Mouse (Mus musculus): ENCODE data around the gene Sfrp4. TPM values are rescaled to one million over a fixed set of nuclear protein-coding genes. Genes with fewer than 3 reads are reported as not detected.

Sfrp4 gene
- polyA plus RNA-seq, 1 experiment from 2014 or later, result 1.9 TPM

- ATAC-seq (ENCODE audit: insufficient read depth, low FRiP score, low TSS enrichment) (no peak), DNase-seq (ENCODE audit: low spot score) (no peak)
- Histone ChIP-seq H3K9me3 (ENCODE audit: control insufficient read depth, low read length) (no peaks in the 10 kb centered on the region), H3K4me1 (ENCODE audit: control insufficient read depth, insufficient read depth, low read length) (0 out of 2 replicates have a peak, but pooled peaks cover 3% of the 10 kb centered on the region), H3K27me3 (ENCODE audit: control insufficient read depth, insufficient read depth, low read length) (no peaks in the 10 kb centered on the region), H3K9ac (ENCODE audit: low read length) (no peak overlapping the region), H3K36me3 (ENCODE audit: control insufficient read depth, insufficient read depth, low read length) (no peaks in the 10 kb centered on the region), H3K4me2 (ENCODE audit: low read depth) (no peak overlapping the region), H3K27ac (ENCODE audit: low read depth, low read length) (no peak overlapping the region), H3K4me3 (ENCODE audit: low read depth, low read length) (no peak overlapping the region)
Measured at GRCm38 (mm10) chr13:19608120-19608519, 14.8 kb upstream of the Sfrp4 start.

GRCm38 (mm10) chr13:19612348-19612747, 10.6 kb upstream of the Sfrp4 start:
- Histone ChIP-seq H3K9ac (ENCODE audit: low read length) (no peak overlapping the region), H3K4me3 (ENCODE audit: low read depth, low read length) (no peak overlapping the region), H3K27me3 (ENCODE audit: control insufficient read depth, insufficient read depth, low read length) (no peaks in the 10 kb centered on the region), H3K9me3 (ENCODE audit: control insufficient read depth, low read length) (no peaks in the 10 kb centered on the region), H3K36me3 (ENCODE audit: control insufficient read depth, insufficient read depth, low read length) (no peaks in the 10 kb centered on the region), H3K4me1 (ENCODE audit: control insufficient read depth, insufficient read depth, low read length) (0 out of 2 replicates have a peak, but pooled peaks cover 3% of the 10 kb centered on the region), H3K4me2 (ENCODE audit: low read depth) (no peak overlapping the region), H3K27ac (ENCODE audit: low read depth, low read length) (no peak overlapping the region)
- 50% methylated on average over 1 of the region's 1 CpGs for WGBS
- DNase-seq (ENCODE audit: low spot score) (peak; percentile 38), ATAC-seq (ENCODE audit: insufficient read depth, low FRiP score, low TSS enrichment) (peak; percentile 56)

GRCm38 (mm10) chr13:19612963-19613362, 9.9 kb upstream of the Sfrp4 start:
- WGBS, result 59% methylated on average over 3 of the region's 3 CpGs
- Histone ChIP-seq H3K4me2 (ENCODE audit: low read depth) (no peak overlapping the region), H3K4me1 (ENCODE audit: control insufficient read depth, insufficient read depth, low read length) (0 out of 2 replicates have a peak, but pooled peaks cover 3% of the 10 kb centered on the region), H3K9ac (ENCODE audit: low read length) (no peak overlapping the region), H3K36me3 (ENCODE audit: control insufficient read depth, insufficient read depth, low read length) (no peaks in the 10 kb centered on the region), H3K27ac (ENCODE audit: low read depth, low read length) (no peak overlapping the region), H3K9me3 (ENCODE audit: control insufficient read depth, low read length) (no peaks in the 10 kb centered on the region), H3K4me3 (ENCODE audit: low read depth, low read length) (no peak overlapping the region), H3K27me3 (ENCODE audit: control insufficient read depth, insufficient read depth, low read length) (no peaks in the 10 kb centered on the region)
- no peak for DNase-seq (ENCODE audit: low spot score)
- ATAC-seq (ENCODE audit: insufficient read depth, low FRiP score, low TSS enrichment), result no peak

- ATAC-seq (ENCODE audit: insufficient read depth, low FRiP score, low TSS enrichment), result no peak
- Histone ChIP-seq H3K9ac (ENCODE audit: low read length) (no peak overlapping the region), H3K27me3 (ENCODE audit: control insufficient read depth, insufficient read depth, low read length) (no peaks in the 10 kb centered on the region), H3K9me3 (ENCODE audit: control insufficient read depth, low read length) (no peaks in the 10 kb centered on the region), H3K27ac (ENCODE audit: low read depth, low read length) (no peak overlapping the region), H3K4me3 (ENCODE audit: low read depth, low read length) (no peak overlapping the region), H3K36me3 (ENCODE audit: control insufficient read depth, insufficient read depth, low read length) (no peaks in the 10 kb centered on the region), H3K4me1 (ENCODE audit: control insufficient read depth, insufficient read depth, low read length) (0 out of 2 replicates have a peak, but pooled peaks cover 3% of the 10 kb centered on the region), H3K4me2 (ENCODE audit: low read depth) (no peak overlapping the region)
- DNase-seq (ENCODE audit: low spot score), result no peak
- WGBS, result 94% methylated on average over 1 of the region's 1 CpGs
Measured at GRCm38 (mm10) chr13:19613426-19613825, 9.5 kb upstream of the Sfrp4 start.

- Histone ChIP-seq H3K4me1 (ENCODE audit: control insufficient read depth, insufficient read depth, low read length) (0 out of 2 replicates have a peak, but pooled peaks cover 3% of the 10 kb centered on the region), H3K9me3 (ENCODE audit: control insufficient read depth, low read length) (no peaks in the 10 kb centered on the region), H3K4me3 (ENCODE audit: low read depth, low read length) (no peak overlapping the region), H3K4me2 (ENCODE audit: low read depth) (no peak overlapping the region), H3K27ac (ENCODE audit: low read depth, low read length) (no peak overlapping the region), H3K27me3 (ENCODE audit: control insufficient read depth, insufficient read depth, low read length) (no peaks in the 10 kb centered on the region), H3K9ac (ENCODE audit: low read length) (no peak overlapping the region), H3K36me3 (ENCODE audit: control insufficient read depth, insufficient read depth, low read length) (no peaks in the 10 kb centered on the region)
- no peak for DNase-seq (ENCODE audit: low spot score)
- no peak for ATAC-seq (ENCODE audit: insufficient read depth, low FRiP score, low TSS enrichment)
- WGBS, result 98% methylated on average over 1 of the region's 1 CpGs
Measured at GRCm38 (mm10) chr13:19614311-19614710, 8.6 kb upstream of the Sfrp4 start.

GRCm38 (mm10) chr13:19618081-19618480, 4.8 kb upstream of the Sfrp4 start:
- ATAC-seq (ENCODE audit: insufficient read depth, low FRiP score, low TSS enrichment) (no peak), DNase-seq (ENCODE audit: low spot score) (no peak)
- WGBS, result 92% methylated on average over 4 of the region's 4 CpGs
- H3K4me3 ChIP-seq (ENCODE audit: low read depth, low read length), result no peak overlapping the region
- H3K4me1 ChIP-seq (ENCODE audit: control insufficient read depth, insufficient read depth, low read length), result peaks cover 4% of the 10 kb centered on the region; the same call in 1 of the 2 replicates
- no peak overlapping the region for H3K4me2 ChIP-seq (ENCODE audit: low read depth)
- no peaks in the 10 kb centered on the region for H3K36me3 ChIP-seq (ENCODE audit: control insufficient read depth, insufficient read depth, low read length)
- H3K9ac ChIP-seq (ENCODE audit: low read length), result no peak overlapping the region
- H3K9me3 ChIP-seq (ENCODE audit: control insufficient read depth, low read length), result no peaks in the 10 kb centered on the region
- H3K27me3 ChIP-seq (ENCODE audit: control insufficient read depth, insufficient read depth, low read length), result no peaks in the 10 kb centered on the region
- H3K27ac ChIP-seq (ENCODE audit: low read depth, low read length), result no peak overlapping the region

- H3K27me3 ChIP-seq (ENCODE audit: control insufficient read depth, insufficient read depth, low read length), result 0 out of 2 replicates have a peak, but pooled peaks cover 6% of the 10 kb centered on the region
- H3K9ac ChIP-seq (ENCODE audit: low read length), result peak overlapping the region; percentile 92
- WGBS, result 8% methylated on average over 5 of the region's 5 CpGs
- H3K4me3 ChIP-seq (ENCODE audit: low read depth, low read length), result peak overlapping the region; percentile 75
- peak; percentile 50 for ATAC-seq (ENCODE audit: insufficient read depth, low FRiP score, low TSS enrichment)
- H3K4me2 ChIP-seq (ENCODE audit: low read depth), result peak overlapping the region; percentile 90
- no peak overlapping the region for H3K27ac ChIP-seq (ENCODE audit: low read depth, low read length)
- H3K9me3 ChIP-seq (ENCODE audit: control insufficient read depth, low read length), result no peaks in the 10 kb centered on the region
- H3K36me3 ChIP-seq (ENCODE audit: control insufficient read depth, insufficient read depth, low read length), result no peaks in the 10 kb centered on the region
- H3K4me1 ChIP-seq (ENCODE audit: control insufficient read depth, insufficient read depth, low read length), result peaks cover 4% of the 10 kb centered on the region; the same call in 1 of the 2 replicates
- DNase-seq (ENCODE audit: low spot score), result no peak
Measured at GRCm38 (mm10) chr13:19618841-19619215, 4.1 kb upstream of the Sfrp4 start.

GRCm38 (mm10) chr13:19619216-19619927, 3.5 kb upstream of the Sfrp4 start, which contains the start of gene Epdr1:
TSS of gene Epdr1 (minus strand) at chr13:19619927.
- under 1% methylated on average over 46 of the region's 46 CpGs for WGBS

More at GRCm38 (mm10) chr13:19619216-19619927, 3.5 kb upstream of the Sfrp4 start, which contains the start of gene Epdr1:
- Histone ChIP-seq H3K4me1 (ENCODE audit: control insufficient read depth, insufficient read depth, low read length) (peaks cover 4% of the 10 kb centered on the region; the same call in 1 of the 2 replicates), H3K9me3 (ENCODE audit: control insufficient read depth, low read length) (no peaks in the 10 kb centered on the region), H3K4me3 (ENCODE audit: low read depth, low read length) (peak within 1 kb of the TSS; percentile 75), H3K9ac (ENCODE audit: low read length) (peak within 1 kb of the TSS; percentile 92), H3K36me3 (ENCODE audit: control insufficient read depth, insufficient read depth, low read length) (no peaks in the 10 kb centered on the region), H3K27me3 (ENCODE audit: control insufficient read depth, insufficient read depth, low read length) (0 out of 2 replicates have a peak, but pooled peaks cover 8% of the 10 kb centered on the region), H3K4me2 (ENCODE audit: low read depth) (peak within 1 kb of the TSS; percentile 90), H3K27ac (ENCODE audit: low read depth, low read length) (peak within 1 kb of the TSS; percentile 49; the same call in 1 of the 2 replicates)
- ATAC-seq (ENCODE audit: insufficient read depth, low FRiP score, low TSS enrichment), result peak; percentile 78
- peak; percentile 81 for DNase-seq (ENCODE audit: low spot score)

Measured in neural tube, embryonic 11.5 days (tissue).